Mouse (Mus musculus): ENCODE data around the gene 4930467E23Rik. TPM values are rescaled to one million over a fixed set of nuclear protein-coding genes. Genes with fewer than 3 reads are reported as not detected.
"Not testable (repeated sequence)": the region's sequence is repeated elsewhere in the genome, so short reads cannot be mapped to it uniquely, and the experiment has no call there.

4930467E23Rik gene
- not detected in 2 replicates for polyA plus RNA-seq (2012; ENCODE audit: insufficient read depth, insufficient read length, low replicate concordance, missing spikeins)

- not testable (repeated sequence) for H3K4me1 ChIP-seq (ENCODE audit: control insufficient read depth, insufficient read depth, low read length); H3K4me3 ChIP-seq (ENCODE audit: insufficient read depth, low read depth, low read length); H3K27ac ChIP-seq (ENCODE audit: insufficient read depth, low read depth, low read length)
- WGBS = no CpG with 5 or more reads among the region's 2 CpGs
These were observed at the start of gene 4930467E23Rik for GRCm38 (mm10) chr8:19729276-19729675. Gene 4930467E23Rik (plus strand): TSS chr8:19729576.

- not testable (repeated sequence) for H3K4me1 ChIP-seq (ENCODE audit: control insufficient read depth, insufficient read depth, low read length); H3K27ac ChIP-seq (ENCODE audit: insufficient read depth, low read depth, low read length); H3K4me3 ChIP-seq (ENCODE audit: insufficient read depth, low read depth, low read length)
- 100% methylated on average over 2 of the region's 3 CpGs for WGBS
These were observed 47.1 kb upstream of the 4930467E23Rik start for GRCm38 (mm10) chr8:19682311-19682710.

GRCm38 (mm10) chr8:19685476-19685875 lies 43.9 kb upstream of the 4930467E23Rik start:
- 79% methylated on average over 3 of the region's 3 CpGs for WGBS
- not testable (repeated sequence) for H3K27ac ChIP-seq (ENCODE audit: insufficient read depth, low read depth, low read length); H3K4me1 ChIP-seq (ENCODE audit: control insufficient read depth, insufficient read depth, low read length); H3K4me3 ChIP-seq (ENCODE audit: insufficient read depth, low read depth, low read length)

GRCm38 (mm10) chr8:19688802-19689525 lies 40.4 kb upstream of the 4930467E23Rik start:
- not testable (repeated sequence) for H3K4me3 ChIP-seq (ENCODE audit: insufficient read depth, low read depth, low read length); H3K4me1 ChIP-seq (ENCODE audit: control insufficient read depth, insufficient read depth, low read length); H3K27ac ChIP-seq (ENCODE audit: insufficient read depth, low read depth, low read length)
- 84% methylated on average over 6 of the region's 6 CpGs for WGBS

- not testable (repeated sequence) for H3K4me1 ChIP-seq (ENCODE audit: control insufficient read depth, insufficient read depth, low read length); H3K4me3 ChIP-seq (ENCODE audit: insufficient read depth, low read depth, low read length); H3K27ac ChIP-seq (ENCODE audit: insufficient read depth, low read depth, low read length)
- 85% methylated on average over 1 of the region's 1 CpGs for WGBS
These were observed 39.6 kb upstream of the 4930467E23Rik start for GRCm38 (mm10) chr8:19689745-19690144.

- H3K27ac ChIP-seq (ENCODE audit: insufficient read depth, low read depth, low read length); H3K4me3 ChIP-seq (ENCODE audit: insufficient read depth, low read depth, low read length): not testable (repeated sequence)
- 85% methylated on average over 6 of the region's 6 CpGs for WGBS
These were observed 38.0 kb upstream of the 4930467E23Rik start for GRCm38 (mm10) chr8:19691421-19691820.

GRCm38 (mm10) chr8:19697497-19698077 lies 31.8 kb upstream of the 4930467E23Rik start:
- 86% methylated on average over 11 of the region's 11 CpGs for WGBS
- H3K4me3 ChIP-seq (ENCODE audit: insufficient read depth, low read depth, low read length); H3K4me1 ChIP-seq (ENCODE audit: control insufficient read depth, insufficient read depth, low read length); H3K27ac ChIP-seq (ENCODE audit: insufficient read depth, low read depth, low read length): not testable (repeated sequence)

More at GRCm38 (mm10) chr8:19691421-19691820, 38.0 kb upstream of the 4930467E23Rik start:
- not testable (repeated sequence) for H3K4me1 ChIP-seq (ENCODE audit: control insufficient read depth, insufficient read depth, low read length)

- H3K4me1 ChIP-seq (ENCODE audit: control insufficient read depth, insufficient read depth, low read length); H3K4me3 ChIP-seq (ENCODE audit: insufficient read depth, low read depth, low read length); H3K27ac ChIP-seq (ENCODE audit: insufficient read depth, low read depth, low read length): not testable (repeated sequence)
- WGBS = 73% methylated on average over 6 of the region's 6 CpGs
These were observed 31.3 kb upstream of the 4930467E23Rik start for GRCm38 (mm10) chr8:19698123-19698522.

GRCm38 (mm10) chr8:19698722-19699121 lies 30.7 kb upstream of the 4930467E23Rik start:
- not testable (repeated sequence) for H3K4me3 ChIP-seq (ENCODE audit: insufficient read depth, low read depth, low read length); H3K27ac ChIP-seq (ENCODE audit: insufficient read depth, low read depth, low read length); H3K4me1 ChIP-seq (ENCODE audit: control insufficient read depth, insufficient read depth, low read length)
- WGBS = 86% methylated on average over 4 of the region's 4 CpGs

GRCm38 (mm10) chr8:19701326-19701725 lies 28.1 kb upstream of the 4930467E23Rik start:
- not testable (repeated sequence) for H3K4me1 ChIP-seq (ENCODE audit: control insufficient read depth, insufficient read depth, low read length); H3K4me3 ChIP-seq (ENCODE audit: insufficient read depth, low read depth, low read length); H3K27ac ChIP-seq (ENCODE audit: insufficient read depth, low read depth, low read length)
- 94% methylated on average over 2 of the region's 2 CpGs for WGBS

GRCm38 (mm10) chr8:19702276-19702675 lies 27.1 kb upstream of the 4930467E23Rik start:
- H3K4me3 ChIP-seq (ENCODE audit: insufficient read depth, low read depth, low read length); H3K4me1 ChIP-seq (ENCODE audit: control insufficient read depth, insufficient read depth, low read length); H3K27ac ChIP-seq (ENCODE audit: insufficient read depth, low read depth, low read length): not testable (repeated sequence)
- WGBS = 74% methylated on average over 2 of the region's 2 CpGs

- not testable (repeated sequence) for H3K4me3 ChIP-seq (ENCODE audit: insufficient read depth, low read depth, low read length); H3K27ac ChIP-seq (ENCODE audit: insufficient read depth, low read depth, low read length); H3K4me1 ChIP-seq (ENCODE audit: control insufficient read depth, insufficient read depth, low read length)
- WGBS = 42% methylated on average over 13 of the region's 13 CpGs
These were observed 26.2 kb upstream of the 4930467E23Rik start for GRCm38 (mm10) chr8:19702972-19703709.

- H3K27ac ChIP-seq (ENCODE audit: insufficient read depth, low read depth, low read length); H3K4me1 ChIP-seq (ENCODE audit: control insufficient read depth, insufficient read depth, low read length): not testable (repeated sequence)
These were observed 25.5 kb upstream of the 4930467E23Rik start for GRCm38 (mm10) chr8:19703906-19704305.

GRCm38 (mm10) chr8:19704441-19705215 lies 24.7 kb upstream of the 4930467E23Rik start:
- WGBS = 51% methylated on average over 4 of the region's 4 CpGs

More at GRCm38 (mm10) chr8:19703906-19704305, 25.5 kb upstream of the 4930467E23Rik start:
- not testable (repeated sequence) for H3K4me3 ChIP-seq (ENCODE audit: insufficient read depth, low read depth, low read length)

More at GRCm38 (mm10) chr8:19704441-19705215, 24.7 kb upstream of the 4930467E23Rik start:
- not testable (repeated sequence) for H3K4me1 ChIP-seq (ENCODE audit: control insufficient read depth, insufficient read depth, low read length); H3K27ac ChIP-seq (ENCODE audit: insufficient read depth, low read depth, low read length); H3K4me3 ChIP-seq (ENCODE audit: insufficient read depth, low read depth, low read length)

Data from olfactory bulb, adult 2 months (tissue).